Mouse (Mus musculus) bone marrow macrophage, adult 2 months (primary cell): ENCODE results near the gene Apbb2.

Experiments
- CTCF ChIP-seq: IDR thresholded peaks from 2 replicates; pipeline ENCODE4 v1.5.1; 2012; ENCODE audit warnings: low read depth, mild to moderate bottlenecking, low read length, moderate library complexity
- POLR2A ChIP-seq: IDR thresholded peaks from 2 replicates; pipeline ENCODE4 v1.6.1; 2012; ENCODE audit warnings: mild to moderate bottlenecking, low read depth, low read length, borderline replicate concordance

GRCm38 (mm10) chr5:66344182-66344581 is 274.4 kb downstream of the Apbb2 start:
- TF ChIP-seq CTCF (no peak), POLR2A (no peak)
